Mouse (Mus musculus): ENCODE data around the gene Cox17.

DNA sequence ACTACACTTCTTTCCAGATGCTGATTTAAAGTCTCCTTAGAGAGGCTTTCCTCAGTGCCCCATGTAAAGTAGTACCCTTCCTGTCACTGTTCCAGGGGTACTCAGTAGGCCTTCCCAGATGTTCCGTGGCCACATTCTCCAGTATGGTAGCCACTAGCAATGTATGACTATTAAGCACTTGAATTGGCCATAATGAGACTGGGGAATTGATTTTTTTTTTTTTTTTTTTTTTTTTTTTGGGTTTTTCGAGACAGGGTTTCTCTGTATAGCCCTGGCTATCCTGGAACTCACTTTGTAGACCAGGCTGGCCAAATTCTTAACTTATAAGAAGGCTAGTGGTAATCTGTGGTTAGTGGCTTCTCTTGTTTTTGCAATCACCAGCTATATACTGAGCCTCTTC is 3.1 kb downstream of the Cox17 start:
- no peak for TF ChIP-seq CTCF (IDR thresholded peaks at IDR 0.05; ENCODE audit: low read depth)
- no peak for TF ChIP-seq EP300 (IDR thresholded peaks at IDR 0.05; ENCODE audit: low read depth)

Data from liver, postnatal 0 days (tissue).